Mouse (Mus musculus) left cerebral cortex, adult 2 months (tissue): ENCODE results near the gene Itga6. TPM values are rescaled to one million over a fixed set of nuclear protein-coding genes. Genes with fewer than 3 reads are reported as not detected.
A peak's percentile ranks its signal among the peaks of the same experiment; 100 is the strongest.

ENCODE experiments used
- DNase-seq, 2 experiments: peaks; one replicate each; pipeline ENCODE4 v3.0.0; 2021 to 2022; ENCODE audit warnings: low spot score in 2 of 2, mixed read lengths in 1 of 2; ENCODE audit errors: extremely low spot score in 1 of 2
- H3K27ac ChIP-seq: fragments of 200-600 bp; 2 replicates; pipeline ENCODE4 v1.8.1; 2022
- H3K4me3 ChIP-seq: fragments of 200-600 bp; 2 replicates; pipeline ENCODE4 v1.8.1; 2022
- CTCF ChIP-seq: fragments of 200-600 bp; IDR thresholded peaks from 2 replicates; pipeline ENCODE4 v1.8.1; 2022; ENCODE audit warnings: antibody characterized with exemption, mild to moderate bottlenecking, moderate library complexity
- intact Hi-C: fragments of 180-260 bp; cut with DNase I; formaldehyde crosslinking; loops from one replicate; pipeline ENCODE4 v1.15.1; 2025
- total RNA-seq, 2 experiments: library from RNA; stranded (reverse); gene quantifications; 2 replicates each; pipeline ENCODE4 v1.2.3; 2021

Itga6 gene
- total RNA-seq, 2 experiments from 2014 or later: 26.1 to 27.6 TPM

DNA sequence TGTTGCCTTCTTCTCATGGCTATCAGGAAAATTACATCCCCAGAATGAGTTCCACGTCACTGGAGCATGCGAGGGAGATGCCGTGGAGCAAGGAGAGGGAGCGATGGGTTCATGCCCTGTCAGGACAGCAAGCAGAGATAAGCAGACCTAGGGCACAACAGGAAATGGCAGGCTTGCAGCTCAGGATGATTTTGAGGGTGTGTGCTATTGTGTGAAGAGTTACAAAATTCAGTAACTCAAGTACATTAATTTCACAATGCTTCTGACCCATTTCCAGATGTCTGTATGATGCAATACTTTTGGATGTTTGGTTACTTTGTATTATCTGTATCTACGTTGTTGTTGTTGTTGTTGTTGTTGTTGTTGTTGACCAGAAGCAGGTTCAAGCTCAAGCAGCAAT lies 22.5 kb upstream of the Itga6 start:
- no peak overlapping the region for H3K4me3 ChIP-seq
- no peak for DNase-seq
- TF ChIP-seq CTCF: no peak
- intact Hi-C loops: no loop called here
- no peak overlapping the region for H3K27ac ChIP-seq

DNA sequence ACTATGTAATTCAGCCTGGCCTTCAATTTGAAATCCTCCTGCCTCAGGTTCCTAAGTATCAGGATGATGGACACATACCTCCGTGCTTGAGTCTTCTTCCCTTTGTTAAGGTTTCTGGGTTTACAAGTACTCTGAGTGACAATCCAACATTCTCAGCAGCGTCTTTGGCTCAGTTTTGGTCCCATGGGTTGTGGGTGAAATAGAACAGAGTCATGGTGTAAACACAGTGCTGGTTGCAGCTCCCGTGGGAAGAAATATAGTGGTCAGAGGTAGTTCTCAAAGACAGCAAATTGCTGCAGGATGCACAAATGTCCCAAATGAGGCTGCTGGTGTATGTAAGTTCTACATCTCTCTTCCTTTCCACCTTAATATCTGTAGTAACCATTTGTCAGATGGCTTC lies 21.8 kb upstream of the Itga6 start:
- Histone ChIP-seq H3K4me3 (no peak overlapping the region), H3K27ac (no peak overlapping the region)
- TF ChIP-seq CTCF: no peak
- intact Hi-C loops: no loop called here
- no peak for DNase-seq

DNA sequence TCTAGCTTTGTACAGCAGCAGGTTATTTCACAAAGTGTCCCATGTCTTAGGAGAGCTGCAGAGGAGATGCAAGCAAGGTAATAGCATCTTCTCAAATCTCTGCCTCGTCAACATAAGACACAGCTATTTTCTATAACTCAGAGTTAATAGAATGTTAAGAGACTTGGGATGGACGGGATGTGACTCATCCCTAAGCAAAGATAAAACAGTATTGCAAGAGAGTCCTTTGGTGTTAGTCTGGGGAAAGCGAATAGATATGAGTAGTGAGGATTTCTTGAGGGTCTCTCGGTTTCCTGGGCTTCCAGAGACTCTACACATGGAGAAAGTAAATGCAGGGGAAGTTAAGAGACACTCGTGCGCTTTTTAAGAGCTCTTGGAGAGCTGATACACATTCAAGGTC lies 21.4 kb upstream of the Itga6 start:
- no peak overlapping the region for H3K27ac ChIP-seq
- no peak for DNase-seq
- no peak overlapping the region for H3K4me3 ChIP-seq
- intact Hi-C loops: no loop called here
- no peak for TF ChIP-seq CTCF

DNA sequence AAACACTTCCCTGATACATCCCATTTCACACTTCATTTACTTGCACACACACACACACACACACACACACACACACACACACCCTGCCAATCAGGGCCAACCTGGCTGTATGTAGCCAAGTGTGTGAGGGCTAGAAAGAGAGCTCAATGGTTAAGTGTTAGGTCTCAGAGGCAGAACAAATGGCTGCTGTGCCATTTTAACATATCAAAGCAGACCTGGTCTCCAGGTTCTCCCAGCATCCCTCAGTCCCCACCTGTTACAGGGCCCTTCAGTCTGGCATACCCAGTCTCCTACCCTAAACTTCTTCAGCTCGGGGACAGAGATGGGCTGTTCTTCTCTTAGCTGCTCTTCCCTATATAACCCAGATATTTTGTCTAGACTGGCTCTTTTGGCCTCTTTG lies 20.0 kb upstream of the Itga6 start:
- intact Hi-C loops: no loop called here
- Histone ChIP-seq H3K27ac (no peak overlapping the region), H3K4me3 (no peak overlapping the region)
- no peak for TF ChIP-seq CTCF
- DNase-seq: no peak

DNA sequence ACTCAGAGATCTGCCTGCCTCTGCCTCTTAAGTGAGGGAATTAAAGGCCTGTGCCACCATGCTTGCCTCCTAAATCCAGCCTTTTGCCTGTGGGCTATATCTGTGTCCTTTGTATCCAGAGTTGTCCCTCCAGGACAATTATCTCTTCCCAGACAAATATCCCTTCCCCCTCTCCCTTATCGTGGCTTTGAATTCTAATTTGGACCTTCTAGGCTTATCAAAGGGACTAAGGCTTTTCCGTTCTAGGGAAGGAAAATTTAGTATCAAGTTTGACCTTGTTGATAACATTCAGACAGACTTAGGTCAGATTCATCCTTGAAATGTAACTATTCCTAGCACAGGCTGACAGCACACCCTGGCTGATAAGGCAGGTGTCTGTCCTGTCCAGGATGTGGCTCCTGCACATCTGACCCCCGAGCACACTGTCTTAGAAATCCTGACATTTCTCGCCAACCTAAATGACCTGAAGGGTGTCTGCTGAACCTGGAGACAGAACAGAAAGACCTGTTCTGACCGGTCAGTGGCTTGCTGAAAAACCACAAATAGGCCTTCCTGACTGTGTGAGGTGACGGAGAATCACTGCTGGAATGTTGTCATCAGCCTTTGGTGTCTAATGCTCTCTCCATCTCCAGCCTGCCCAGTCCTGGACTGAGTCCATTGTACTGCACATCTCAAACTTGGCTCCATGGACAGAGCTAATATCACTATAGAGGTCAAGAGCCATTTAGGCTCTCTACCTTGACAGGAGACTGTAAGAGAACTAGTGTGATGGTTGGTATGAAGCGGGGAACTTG lies 18.3 kb upstream of the Itga6 start:
- intact Hi-C loops: no loop called here
- no peak overlapping the region for H3K27ac ChIP-seq
- no peak for TF ChIP-seq CTCF
- no peak for DNase-seq
- no peak overlapping the region for H3K4me3 ChIP-seq

DNA sequence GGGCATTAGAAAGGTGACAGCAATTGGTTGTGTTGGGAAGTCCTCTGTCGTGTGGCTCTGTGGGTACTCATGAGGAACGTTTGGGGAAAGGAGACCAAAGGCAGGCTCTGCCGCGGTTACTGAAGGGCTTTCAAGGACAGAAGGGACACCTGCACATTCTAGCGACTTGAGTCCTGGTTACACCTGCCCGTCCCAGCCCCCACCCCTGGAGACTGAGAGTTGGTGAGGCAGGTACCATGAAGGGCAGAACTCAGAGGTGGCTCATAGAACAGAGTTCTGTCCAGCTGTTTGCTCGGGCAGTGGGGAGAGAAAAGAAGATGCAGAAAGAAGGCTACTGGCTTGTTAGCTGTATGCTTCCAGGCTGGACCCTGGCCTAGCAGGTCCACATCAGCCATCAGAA lies 17.1 kb upstream of the Itga6 start:
- Histone ChIP-seq H3K27ac (no peak overlapping the region), H3K4me3 (no peak overlapping the region)
- no peak for TF ChIP-seq CTCF
- intact Hi-C loops: no loop called here
- no peak for DNase-seq

DNA sequence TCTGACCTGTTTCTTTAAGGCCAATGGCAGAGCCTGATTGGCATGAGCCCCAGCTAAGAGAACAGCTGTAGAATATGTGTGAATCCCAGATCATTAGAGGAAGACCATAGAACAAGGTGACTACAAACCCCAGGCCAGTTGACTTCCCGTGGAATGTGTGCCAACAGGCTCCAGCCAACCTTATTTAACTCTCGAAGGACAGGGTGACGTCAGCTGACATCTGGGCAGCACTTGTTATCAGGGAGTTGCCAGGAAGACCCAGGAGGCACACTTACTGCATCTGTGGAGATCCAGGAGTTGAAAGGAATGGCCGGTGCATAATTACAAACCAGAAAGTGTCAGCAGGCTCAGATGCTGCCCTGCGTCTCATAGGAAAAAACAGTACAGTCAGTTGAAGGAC lies 16.6 kb upstream of the Itga6 start:
- no peak for TF ChIP-seq CTCF
- intact Hi-C loops: no loop called here
- Histone ChIP-seq H3K4me3 (no peak overlapping the region), H3K27ac (no peak overlapping the region)
- no peak for DNase-seq

DNA sequence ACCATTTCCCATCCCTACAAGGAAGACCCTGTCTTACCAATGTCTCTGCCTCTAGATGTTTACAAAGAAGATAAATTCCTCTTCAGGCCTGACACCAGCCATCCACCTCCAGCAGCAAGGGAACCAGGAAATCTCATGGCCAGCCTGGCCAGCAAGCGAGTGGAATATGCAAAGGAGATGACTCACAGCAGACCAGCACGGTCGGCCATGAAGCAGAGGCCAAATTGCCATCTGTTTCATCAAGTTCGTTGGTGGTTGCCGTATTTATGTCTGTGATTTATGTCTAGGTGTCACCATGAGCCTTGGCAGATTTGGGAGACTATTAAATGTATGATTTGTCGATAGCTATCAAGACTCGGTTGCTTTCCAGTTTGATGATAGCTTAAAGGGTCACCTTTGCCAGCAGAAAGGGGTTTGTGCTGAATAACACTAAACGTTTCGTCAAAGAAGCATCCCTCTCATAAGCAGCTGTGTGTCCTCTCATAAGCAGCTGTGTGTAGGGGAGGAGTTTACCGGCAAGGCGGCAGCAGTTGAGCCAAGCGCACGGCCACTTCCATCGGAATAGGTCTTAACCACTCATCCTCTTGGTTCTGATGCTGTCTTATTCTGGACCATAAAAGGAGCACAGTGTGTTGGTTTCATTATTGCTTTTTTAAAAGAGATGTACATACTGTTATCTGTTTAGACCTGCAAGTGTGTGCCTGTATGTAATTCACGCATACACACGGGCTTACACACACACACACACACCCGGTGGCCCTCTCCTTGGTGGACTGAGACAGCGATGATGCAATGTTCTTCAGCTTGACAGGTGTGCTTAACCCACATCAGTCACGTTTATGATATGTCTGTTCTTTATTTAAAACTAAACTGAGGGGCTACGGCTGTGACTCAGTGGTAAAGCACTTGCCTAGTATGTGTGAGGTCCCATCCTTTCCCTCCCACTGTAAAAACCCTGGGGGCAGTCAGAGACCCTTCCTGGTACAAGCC lies 14.5 kb upstream of the Itga6 start:
- intact Hi-C loops: no loop called here
- TF ChIP-seq CTCF: no peak
- H3K4me3 ChIP-seq: no peak overlapping the region
- no peak for DNase-seq
- H3K27ac ChIP-seq: no peak overlapping the region

DNA sequence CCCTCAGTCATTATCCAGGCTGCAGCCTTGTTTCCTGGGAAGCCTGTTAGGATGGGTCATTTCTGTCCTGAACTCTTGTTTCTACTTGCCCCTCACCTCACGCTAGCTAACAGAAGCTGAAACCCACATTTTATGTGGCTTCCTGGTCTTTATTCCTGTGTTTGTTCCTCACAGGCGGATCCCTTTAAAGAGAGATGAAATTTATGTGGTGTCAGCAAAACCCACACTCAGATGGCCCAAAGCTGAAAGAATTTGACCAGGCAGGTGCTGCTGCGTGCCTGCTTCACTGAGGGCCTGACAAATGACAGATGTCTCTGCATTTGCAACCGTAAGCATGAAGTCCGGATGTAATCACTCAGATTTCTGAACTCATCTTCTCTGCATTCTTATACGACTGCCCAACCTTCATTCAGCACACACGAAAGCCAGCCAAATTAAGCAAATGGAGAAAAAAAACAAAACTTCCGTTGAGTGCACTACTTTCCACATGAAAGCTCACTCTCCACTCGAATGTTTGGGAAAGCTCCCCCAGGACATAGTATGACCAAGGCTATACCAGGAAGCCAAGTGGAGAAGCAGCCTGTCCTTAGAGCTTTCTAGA lies 10.5 kb upstream of the Itga6 start:
- H3K27ac ChIP-seq: no peak overlapping the region
- no peak for DNase-seq
- no peak overlapping the region for H3K4me3 ChIP-seq
- intact Hi-C loops: no loop called here
- no peak for TF ChIP-seq CTCF

DNA sequence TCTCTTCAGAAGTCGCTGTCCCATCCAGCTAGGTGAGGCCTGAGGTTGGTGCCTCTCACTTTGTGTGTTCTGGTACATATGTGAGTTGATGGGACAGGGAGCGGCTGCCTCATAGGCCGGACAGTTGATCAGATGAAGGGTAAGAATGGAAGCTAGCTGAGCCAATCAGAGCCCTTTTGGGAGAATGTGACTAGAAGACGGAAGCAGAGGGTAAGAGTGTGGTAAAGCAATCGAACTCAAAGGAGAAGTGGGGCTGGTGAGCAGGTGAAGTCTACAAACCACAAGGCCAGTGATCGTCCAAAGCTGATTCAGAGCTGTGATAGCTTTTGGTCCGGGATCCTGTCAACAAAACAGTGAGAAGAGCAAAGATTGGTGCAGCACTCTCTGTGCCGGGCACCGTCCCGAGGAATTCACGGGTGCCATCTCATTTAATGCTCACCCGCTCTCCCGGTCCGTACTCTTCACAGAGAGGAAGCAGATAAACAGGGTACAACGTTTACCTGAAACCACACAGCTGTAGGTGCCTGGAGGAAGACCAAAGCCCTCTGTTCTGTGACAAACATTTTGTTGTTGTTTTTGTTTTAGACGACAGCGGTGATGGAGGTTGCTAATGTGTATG lies 9.8 kb upstream of the Itga6 start:
- no peak for TF ChIP-seq CTCF
- DNase-seq: no peak
- intact Hi-C loops: no loop called here

DNA sequence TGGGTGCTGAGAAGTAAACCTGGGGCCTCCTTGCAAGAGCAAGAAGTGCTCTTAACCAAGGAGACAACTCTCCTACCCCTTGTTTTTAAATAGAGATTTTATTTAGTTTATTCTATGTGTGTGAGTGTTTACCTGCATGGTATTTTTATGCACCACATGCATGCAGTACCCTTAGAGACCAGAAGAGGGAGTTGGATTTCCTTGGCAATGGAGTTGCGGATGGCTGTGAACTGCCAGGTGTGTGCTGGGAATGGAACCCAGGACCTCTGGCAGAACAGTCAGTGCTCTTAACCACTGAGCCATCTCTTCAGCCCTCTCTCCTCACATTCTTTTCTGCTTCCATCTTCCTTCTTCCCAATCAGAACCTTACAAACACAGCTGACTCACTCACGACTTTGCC lies 9.2 kb upstream of the Itga6 start:
- intact Hi-C loops: no loop called here
- no peak for DNase-seq
- Histone ChIP-seq H3K27ac (no peak overlapping the region), H3K4me3 (no peak overlapping the region)
- TF ChIP-seq CTCF: peak; percentile 24

More for the DNA sequence above, 9.8 kb upstream of the Itga6 start:
- Histone ChIP-seq H3K27ac (no peak overlapping the region), H3K4me3 (no peak overlapping the region)
